Mouse (Mus musculus): ENCODE data around the gene Akap13. TPM values are rescaled to one million over a fixed set of nuclear protein-coding genes. Genes with fewer than 3 reads are reported as not detected.

Akap13 gene
- polyA plus RNA-seq, 1 experiment = 13.2 TPM

DNA sequence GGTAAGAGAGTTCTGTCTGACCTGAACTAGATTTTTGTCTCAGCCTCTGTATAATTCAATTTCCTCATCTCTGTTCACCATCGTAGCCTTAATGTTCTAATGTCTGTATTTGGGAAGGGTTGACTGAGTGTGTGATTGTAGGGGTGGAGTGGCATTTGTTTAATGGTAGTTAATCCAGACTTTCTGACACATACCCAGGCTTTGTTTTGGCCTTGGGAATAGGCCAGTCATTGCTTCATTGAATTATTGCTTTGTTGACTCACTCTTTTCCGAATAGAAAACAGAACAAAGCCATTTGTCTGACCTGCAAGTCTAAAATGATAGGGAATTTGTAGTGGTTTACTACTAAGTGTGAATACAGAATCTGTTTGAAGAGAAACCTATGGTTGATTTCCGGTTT lies 163.4 kb downstream of the Akap13 start:
- WGBS = 41% methylated on average over 3 of the region's 3 CpGs
- Histone ChIP-seq H3K27me3 (replicated peaks; ENCODE audit: control insufficient read depth, insufficient read depth, low read length) (no peaks in the 10 kb centered on the region), H3K4me1 (ENCODE audit: control insufficient read depth, insufficient read depth, low read length) (0 out of 2 replicates have a peak, but pooled peaks cover 2% of the 10 kb centered on the region), H3K27ac (ENCODE audit: insufficient read depth, low read depth, low read length) (no peak overlapping the region), H3K36me3 (ENCODE audit: control insufficient read depth, insufficient read depth, low read length) (peaks cover 4% of the 10 kb centered on the region; the same call in 1 of the 2 replicates), H3K4me3 (ENCODE audit: insufficient read depth, low read depth, low read length) (no peak overlapping the region)
- DNase-seq = no peak
- TF ChIP-seq POLR2A (IDR thresholded peaks at IDR 0.05; ENCODE audit: low read depth, low read length) = no peak
- TF ChIP-seq CTCF (conservative IDR thresholded peaks at IDR 0.05; ENCODE audit: insufficient read depth, insufficient read length, low read depth, low read length) = no peak

DNA sequence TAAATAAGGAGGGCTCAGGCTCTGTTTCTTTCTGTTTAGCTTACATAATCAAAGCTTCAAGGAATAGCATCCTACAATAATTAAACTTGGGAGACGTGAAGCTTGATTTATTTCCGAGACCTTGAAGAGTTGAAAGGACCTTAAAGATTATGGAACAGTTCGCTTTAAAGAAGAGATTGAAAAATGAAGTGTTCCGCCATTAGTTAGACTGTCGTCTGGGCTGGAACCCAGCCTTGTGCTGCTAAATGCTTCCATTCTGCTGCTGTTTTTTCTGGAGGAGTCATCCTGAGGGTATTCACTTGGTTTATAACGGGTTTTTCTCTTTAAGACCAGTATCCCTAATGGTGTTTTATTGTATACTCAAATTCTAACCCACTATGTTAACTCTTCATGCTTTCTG lies 164.5 kb downstream of the Akap13 start:
- Histone ChIP-seq H3K36me3 (ENCODE audit: control insufficient read depth, insufficient read depth, low read length) (peaks cover 4% of the 10 kb centered on the region; the same call in 1 of the 2 replicates), H3K4me3 (ENCODE audit: insufficient read depth, low read depth, low read length) (no peak overlapping the region), H3K4me1 (ENCODE audit: control insufficient read depth, insufficient read depth, low read length) (0 out of 2 replicates have a peak, but pooled peaks cover 2% of the 10 kb centered on the region), H3K27me3 (replicated peaks; ENCODE audit: control insufficient read depth, insufficient read depth, low read length) (no peaks in the 10 kb centered on the region), H3K27ac (ENCODE audit: insufficient read depth, low read depth, low read length) (no peak overlapping the region)
- TF ChIP-seq CTCF (conservative IDR thresholded peaks at IDR 0.05; ENCODE audit: insufficient read depth, insufficient read length, low read depth, low read length) = no peak
- no peak for TF ChIP-seq POLR2A (IDR thresholded peaks at IDR 0.05; ENCODE audit: low read depth, low read length)
- DNase-seq = no peak
- 87% methylated on average over 6 of the region's 6 CpGs for WGBS

DNA sequence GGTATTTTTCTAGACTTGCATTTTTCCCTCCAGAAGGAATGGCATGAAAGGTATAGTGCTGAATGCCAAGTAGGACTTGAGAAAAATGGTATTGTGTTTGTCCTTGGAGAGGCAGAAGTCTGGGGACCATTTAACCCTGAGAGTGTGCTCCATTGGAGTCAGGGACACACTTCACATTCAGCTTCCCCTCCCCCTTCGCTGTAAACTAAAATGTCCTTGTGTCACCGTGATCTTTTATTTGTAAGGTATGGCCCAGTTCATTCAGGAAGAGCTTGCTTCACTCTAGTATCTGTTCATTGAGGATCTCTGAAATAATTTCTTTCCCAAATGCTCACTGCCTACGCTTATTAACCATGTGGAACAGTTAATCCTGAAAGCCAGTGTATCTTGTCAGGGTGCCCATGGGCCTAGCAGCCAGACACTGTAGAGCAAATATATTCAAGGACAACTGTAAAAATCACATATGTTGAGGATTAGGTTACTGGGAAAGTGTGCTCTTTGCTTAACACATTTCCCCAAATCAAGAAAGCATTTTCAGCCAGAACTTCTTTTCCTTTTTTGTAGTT lies 165.1 kb downstream of the Akap13 start:
- H3K27me3 ChIP-seq (replicated peaks; ENCODE audit: control insufficient read depth, insufficient read depth, low read length) = no peaks in the 10 kb centered on the region
- 0 out of 2 replicates have a peak, but pooled peaks cover 2% of the 10 kb centered on the region for H3K4me1 ChIP-seq (ENCODE audit: control insufficient read depth, insufficient read depth, low read length)
- WGBS = 88% methylated on average over 3 of the region's 3 CpGs
- no peak for TF ChIP-seq CTCF (conservative IDR thresholded peaks at IDR 0.05; ENCODE audit: insufficient read depth, insufficient read length, low read depth, low read length)
- H3K36me3 ChIP-seq (ENCODE audit: control insufficient read depth, insufficient read depth, low read length) = peaks cover 3% of the 10 kb centered on the region; the same call in 1 of the 2 replicates
- no peak overlapping the region for H3K4me3 ChIP-seq (ENCODE audit: insufficient read depth, low read depth, low read length)
- no peak for DNase-seq
- no peak overlapping the region for H3K27ac ChIP-seq (ENCODE audit: insufficient read depth, low read depth, low read length)

DNA sequence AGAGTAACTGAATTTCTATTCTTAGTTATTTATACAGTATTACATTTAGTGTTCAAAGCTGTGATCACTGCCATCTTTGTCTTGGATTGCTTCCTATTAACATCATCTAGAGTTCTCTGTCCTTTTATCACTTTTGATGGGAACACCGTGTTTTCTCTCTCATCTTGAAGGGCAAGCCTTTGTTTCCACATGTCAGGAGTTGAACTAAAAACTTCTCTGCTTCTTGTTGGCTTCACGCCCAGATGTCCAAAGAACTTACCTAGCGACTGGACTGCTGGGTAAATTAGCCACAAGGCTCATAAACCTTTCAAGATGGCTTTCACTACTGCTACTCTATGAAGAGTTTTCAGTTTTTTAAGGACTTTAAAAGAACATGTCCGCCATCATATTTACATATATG lies 165.6 kb downstream of the Akap13 start:
- Histone ChIP-seq H3K27me3 (replicated peaks; ENCODE audit: control insufficient read depth, insufficient read depth, low read length) (no peaks in the 10 kb centered on the region), H3K4me3 (ENCODE audit: insufficient read depth, low read depth, low read length) (no peak overlapping the region), H3K36me3 (ENCODE audit: control insufficient read depth, insufficient read depth, low read length) (peaks cover 3% of the 10 kb centered on the region; the same call in 1 of the 2 replicates), H3K27ac (ENCODE audit: insufficient read depth, low read depth, low read length) (no peak overlapping the region), H3K4me1 (ENCODE audit: control insufficient read depth, insufficient read depth, low read length) (0 out of 2 replicates have a peak, but pooled peaks cover 2% of the 10 kb centered on the region)
- DNase-seq = peak; percentile 59
- TF ChIP-seq POLR2A (IDR thresholded peaks at IDR 0.05; ENCODE audit: low read depth, low read length) (no peak), CTCF (conservative IDR thresholded peaks at IDR 0.05; ENCODE audit: insufficient read depth, insufficient read length, low read depth, low read length) (no peak)
- WGBS = 61% methylated on average over 4 of the region's 4 CpGs

DNA sequence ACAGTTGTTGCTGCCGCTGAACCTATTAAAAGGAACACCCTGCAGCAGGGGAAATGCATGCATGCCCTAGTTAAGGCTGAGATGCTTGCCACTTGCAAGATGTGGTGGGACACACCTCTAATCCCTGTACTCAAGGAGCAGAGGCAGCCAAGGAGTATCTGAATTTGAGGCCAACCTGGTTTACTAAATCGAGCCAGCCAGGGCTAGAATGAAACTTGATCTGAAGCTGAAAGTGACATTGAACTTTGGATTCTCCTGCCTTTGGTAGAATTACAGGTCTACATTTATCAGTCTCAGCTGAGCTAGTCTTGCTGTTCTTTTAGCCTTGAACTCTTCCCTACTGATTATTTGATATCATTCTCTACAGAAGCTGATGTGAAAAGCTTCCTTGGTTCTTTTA lies 172.5 kb downstream of the Akap13 start:
- Histone ChIP-seq H3K4me3 (ENCODE audit: insufficient read depth, low read depth, low read length) (no peak overlapping the region), H3K36me3 (ENCODE audit: control insufficient read depth, insufficient read depth, low read length) (no peaks in the 10 kb centered on the region), H3K27me3 (replicated peaks; ENCODE audit: control insufficient read depth, insufficient read depth, low read length) (no peaks in the 10 kb centered on the region), H3K4me1 (ENCODE audit: control insufficient read depth, insufficient read depth, low read length) (peaks cover 4% of the 10 kb centered on the region; the same call in 1 of the 2 replicates), H3K27ac (ENCODE audit: insufficient read depth, low read depth, low read length) (no peak overlapping the region)
- no peak for TF ChIP-seq CTCF (conservative IDR thresholded peaks at IDR 0.05; ENCODE audit: insufficient read depth, insufficient read length, low read depth, low read length)
- WGBS = 49% methylated on average over 2 of the region's 2 CpGs
- peak; percentile 47 for DNase-seq

DNA sequence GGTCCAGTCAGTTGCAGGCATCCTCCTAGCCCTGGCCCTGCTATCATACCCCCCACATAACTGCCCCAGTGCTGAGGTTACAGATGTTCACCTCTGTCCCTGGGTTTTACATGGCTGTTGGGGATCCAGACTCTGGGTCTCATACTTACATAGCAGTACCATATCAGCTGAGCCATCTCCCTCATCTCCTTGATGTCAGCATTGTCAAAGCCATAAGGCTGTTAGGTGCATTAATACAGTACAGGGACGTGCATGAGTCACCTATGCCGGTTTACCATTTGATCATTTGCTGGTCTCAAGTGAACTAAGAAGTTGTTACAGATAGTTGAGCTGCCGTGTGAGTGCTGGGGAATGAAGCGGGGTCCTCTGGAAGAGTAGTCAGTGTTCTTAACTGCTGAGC lies 174.3 kb downstream of the Akap13 start:
- Histone ChIP-seq H3K27ac (ENCODE audit: insufficient read depth, low read depth, low read length) (no peak overlapping the region), H3K36me3 (ENCODE audit: control insufficient read depth, insufficient read depth, low read length) (no peaks in the 10 kb centered on the region), H3K27me3 (replicated peaks; ENCODE audit: control insufficient read depth, insufficient read depth, low read length) (no peaks in the 10 kb centered on the region), H3K4me3 (ENCODE audit: insufficient read depth, low read depth, low read length) (no peak overlapping the region), H3K4me1 (ENCODE audit: control insufficient read depth, insufficient read depth, low read length) (peaks cover 4% of the 10 kb centered on the region; the same call in 1 of the 2 replicates)
- DNase-seq = no peak
- no peak for TF ChIP-seq CTCF (conservative IDR thresholded peaks at IDR 0.05; ENCODE audit: insufficient read depth, insufficient read length, low read depth, low read length)
- TF ChIP-seq POLR2A (IDR thresholded peaks at IDR 0.05; ENCODE audit: low read depth, low read length) = no peak
- WGBS = 96% methylated on average over 4 of the region's 4 CpGs

DNA sequence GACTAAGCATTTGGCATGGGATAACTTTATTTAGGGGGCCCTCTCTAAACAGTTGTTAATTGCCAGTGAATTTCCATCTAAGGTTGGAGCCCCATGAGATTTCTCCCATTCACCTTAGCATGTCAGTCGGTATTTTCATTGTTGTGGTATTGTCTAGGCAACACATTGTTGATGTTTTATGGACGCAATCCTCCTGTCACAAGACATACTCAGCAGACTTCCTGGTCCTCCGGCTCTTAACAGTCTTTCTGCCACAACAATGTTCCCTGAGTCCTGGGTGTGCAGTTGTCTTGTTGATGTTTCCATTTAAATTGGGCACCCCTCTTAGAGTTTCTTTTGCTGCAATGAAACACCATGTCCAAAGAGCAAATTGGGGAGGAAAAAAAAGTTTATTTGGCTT lies 177.6 kb downstream of the Akap13 start:
- Histone ChIP-seq H3K36me3 (ENCODE audit: control insufficient read depth, insufficient read depth, low read length) (no peaks in the 10 kb centered on the region), H3K4me1 (ENCODE audit: control insufficient read depth, insufficient read depth, low read length) (no peaks in the 10 kb centered on the region), H3K27me3 (replicated peaks; ENCODE audit: control insufficient read depth, insufficient read depth, low read length) (no peaks in the 10 kb centered on the region), H3K4me3 (ENCODE audit: insufficient read depth, low read depth, low read length) (no peak overlapping the region), H3K27ac (ENCODE audit: insufficient read depth, low read depth, low read length) (no peak overlapping the region)
- DNase-seq = no peak
- whole genome bisulfite sequencing = 43% methylated on average over 3 of the region's 3 CpGs
- TF ChIP-seq POLR2A (IDR thresholded peaks at IDR 0.05; ENCODE audit: low read depth, low read length) (no peak), CTCF (conservative IDR thresholded peaks at IDR 0.05; ENCODE audit: insufficient read depth, insufficient read length, low read depth, low read length) (no peak)
